Mouse (Mus musculus) forebrain, embryonic 10.5 days (tissue): ENCODE results near the gene Rpl18. TPM values are rescaled to one million over a fixed set of nuclear protein-coding genes. Genes with fewer than 3 reads are reported as not detected.

Experiments
- DNase-seq: peaks from one replicate; pipeline ENCODE4 v3.0.0-alpha.2; 2017; ENCODE audit warnings: low spot score; ENCODE audit errors: extremely low spot score
- H3K27ac ChIP-seq: fragments of 300-500 bp; sonication (generic); 2 replicates; pipeline ENCODE4 v1.5.1; 2016; ENCODE audit warnings: mild to moderate bottlenecking
- H3K27me3 ChIP-seq: fragments of 300-500 bp; sonication (generic); 2 replicates; pipeline ENCODE4 v1.6.1; 2016; ENCODE audit warnings: mild to moderate bottlenecking; ENCODE audit not compliant: poor library complexity, severe bottlenecking
- H3K36me3 ChIP-seq: fragments of 300-500 bp; sonication (generic); replicated peaks from 2 replicates; pipeline ENCODE4 v1.6.1; 2016; ENCODE audit warnings: mild to moderate bottlenecking, moderate library complexity
- H3K4me1 ChIP-seq: fragments of 300-500 bp; sonication (generic); 2 replicates; pipeline ENCODE4 v1.6.1; 2016
- H3K4me3 ChIP-seq: fragments of 300-500 bp; sonication (generic); 2 replicates; pipeline ENCODE4 v1.5.1; 2016; ENCODE audit warnings: mild to moderate bottlenecking, moderate library complexity
- H3K9me3 ChIP-seq: fragments of 300-500 bp; sonication (generic); 2 replicates; pipeline ENCODE4 v1.6.1; 2016; ENCODE audit warnings: mild to moderate bottlenecking, moderate library complexity
- WGBS: fragments of 180-500 bp; shearing (Covaris S2); methylation state at CpG from one replicate; pipeline ENCODE4 v1.1.7; 2016; 5-methylcytosine and 5-hydroxymethylcytosine counted together
- polyA plus RNA-seq: library from polyadenylated mRNA; unstranded; fragments of >200 nt; fragmentation: Nextera tagmentation; extraction: Ambion mirVana; gene quantifications from 2 replicates; pipeline ENCODE4 v1.2.1, GENCODE M21; 2016

Gene Rpl18
- polyA plus RNA-seq, 1 experiment from 2014 or later, result 1,186 TPM

DNA sequence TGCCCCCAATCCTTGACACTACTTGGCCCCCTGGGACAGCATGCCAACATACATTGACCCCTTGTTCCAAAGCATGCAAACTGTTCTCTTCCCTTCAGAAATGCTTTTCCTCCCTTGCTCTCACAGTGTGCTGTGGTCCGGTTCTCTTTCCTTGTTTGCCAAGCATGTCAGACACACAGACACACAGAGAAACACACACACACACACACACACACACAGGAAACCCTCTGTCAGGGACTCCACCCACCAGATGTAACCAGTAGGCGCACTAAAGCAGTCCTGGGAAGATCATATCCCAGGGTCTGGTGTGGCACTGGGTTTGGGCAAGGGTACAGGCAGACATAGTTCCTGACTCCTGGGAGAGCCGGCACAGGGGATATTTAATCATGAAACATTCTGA, 28.4 kb upstream of the Rpl18 start:
- peaks cover 7% of the 10 kb centered on the region; the same call in 1 of the 2 replicates for H3K27me3 ChIP-seq
- no peaks in the 10 kb centered on the region for H3K9me3 ChIP-seq
- H3K36me3 ChIP-seq, result no peaks in the 10 kb centered on the region
- DNase-seq, result no peak
- 0 out of 2 replicates have a peak overlapping the region, but pooled peaks have one; percentile 68 for H3K27ac ChIP-seq
- peaks cover 68% of the 10 kb centered on the region for H3K4me1 ChIP-seq
- no peak overlapping the region for H3K4me3 ChIP-seq
- 88% methylated on average over 3 of the region's 3 CpGs for WGBS

GRCm38 (mm10) chr7:45689099-45689498, 26.2 kb upstream of the Rpl18 start:
- H3K4me3 ChIP-seq, result no peak overlapping the region
- H3K27me3 ChIP-seq, result peaks cover 7% of the 10 kb centered on the region; the same call in 1 of the 2 replicates
- peaks cover 51% of the 10 kb centered on the region for H3K4me1 ChIP-seq
- 72% methylated on average over 6 of the region's 6 CpGs for WGBS
- H3K9me3 ChIP-seq, result no peaks in the 10 kb centered on the region
- no peak for DNase-seq
- no peaks in the 10 kb centered on the region for H3K36me3 ChIP-seq
- H3K27ac ChIP-seq, result no peak overlapping the region

GRCm38 (mm10) chr7:45689800-45690199, 25.5 kb upstream of the Rpl18 start:
- Histone ChIP-seq H3K27me3 (peaks cover 7% of the 10 kb centered on the region; the same call in 1 of the 2 replicates), H3K9me3 (no peaks in the 10 kb centered on the region), H3K27ac (no peak overlapping the region), H3K4me3 (no peak overlapping the region), H3K36me3 (no peaks in the 10 kb centered on the region), H3K4me1 (peaks cover 53% of the 10 kb centered on the region)
- DNase-seq, result no peak
- 82% methylated on average over 11 of the region's 11 CpGs for WGBS

DNA sequence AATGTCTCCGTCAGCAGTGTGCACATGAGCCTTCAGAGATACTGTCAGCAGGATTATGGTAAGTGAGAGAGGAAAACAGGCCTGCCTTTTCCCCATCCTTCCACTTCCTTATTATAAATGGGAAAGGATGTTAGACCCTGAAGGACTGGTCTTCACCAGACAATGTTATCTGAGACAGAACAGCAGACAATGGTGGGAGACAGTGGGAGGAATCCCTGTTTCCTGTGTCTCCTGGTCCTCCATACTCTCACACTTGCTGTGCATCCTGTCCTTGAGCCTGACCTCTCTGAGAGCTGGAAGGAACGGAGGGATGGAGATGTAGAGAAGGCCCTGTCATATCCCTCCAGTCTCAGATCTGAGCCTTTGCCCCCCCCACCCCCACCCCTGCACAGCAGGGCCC, 22.9 kb upstream of the Rpl18 start:
- no peak for DNase-seq
- H3K36me3 ChIP-seq, result no peaks in the 10 kb centered on the region
- H3K9me3 ChIP-seq, result no peaks in the 10 kb centered on the region
- WGBS, result 84% methylated on average over 2 of the region's 2 CpGs
- H3K4me3 ChIP-seq, result no peak overlapping the region
- H3K27me3 ChIP-seq, result no peaks in the 10 kb centered on the region
- no peak overlapping the region for H3K27ac ChIP-seq
- peaks cover 37% of the 10 kb centered on the region for H3K4me1 ChIP-seq

- Histone ChIP-seq H3K27me3 (peaks cover 13% of the 10 kb centered on the region), H3K9me3 (no peaks in the 10 kb centered on the region), H3K36me3 (no peaks in the 10 kb centered on the region), H3K4me3 (no peak within 1 kb of the TSS), H3K4me1 (peaks cover 33% of the 10 kb centered on the region), H3K27ac (peak within 1 kb of the TSS; percentile 48; the same call in 1 of the 2 replicates)
- 93% methylated on average over 50 of the region's 50 CpGs for WGBS
- DNase-seq, result no peak
These were observed 21.2 kb upstream of the Rpl18 start, which contains the start of gene Sec1 for GRCm38 (mm10) chr7:45693921-45694591. Gene Sec1 (minus strand): TSS chr7:45694402.

- no peaks in the 10 kb centered on the region for H3K9me3 ChIP-seq
- no peak overlapping the region for H3K4me3 ChIP-seq
- no peak for DNase-seq
- H3K27ac ChIP-seq, result peak overlapping the region; percentile 26; the same call in 1 of the 2 replicates
- WGBS, result 48% methylated on average over 6 of the region's 6 CpGs
- peaks cover 33% of the 10 kb centered on the region for H3K4me1 ChIP-seq
- peaks cover 24% of the 10 kb centered on the region for H3K27me3 ChIP-seq
- H3K36me3 ChIP-seq, result no peaks in the 10 kb centered on the region
These were observed 20.2 kb upstream of the Rpl18 start for GRCm38 (mm10) chr7:45695098-45695497.

- H3K9me3 ChIP-seq, result no peaks in the 10 kb centered on the region
- no peaks in the 10 kb centered on the region for H3K36me3 ChIP-seq
- H3K4me3 ChIP-seq, result no peak overlapping the region
- peaks cover 36% of the 10 kb centered on the region for H3K27me3 ChIP-seq
- peaks cover 44% of the 10 kb centered on the region for H3K4me1 ChIP-seq
- H3K27ac ChIP-seq, result no peak overlapping the region
- no peak for DNase-seq
- WGBS, result 82% methylated on average over 7 of the region's 7 CpGs
These were observed 17.4 kb upstream of the Rpl18 start for GRCm38 (mm10) chr7:45697894-45698293.

- peak within 1 kb of the TSS; percentile 58 for H3K4me3 ChIP-seq
- no peaks in the 10 kb centered on the region for H3K36me3 ChIP-seq
- H3K27ac ChIP-seq, result peak within 1 kb of the TSS; percentile 65; the same call in 1 of the 2 replicates
- no peaks in the 10 kb centered on the region for H3K9me3 ChIP-seq
- 1% methylated on average over 36 of the region's 36 CpGs for WGBS
- peaks cover 51% of the 10 kb centered on the region for H3K4me1 ChIP-seq
- H3K27me3 ChIP-seq, result peaks cover 36% of the 10 kb centered on the region
- no peak for DNase-seq
These were observed 15.6 kb upstream of the Rpl18 start, which contains the start of gene Car11 for GRCm38 (mm10) chr7:45699523-45700141. Gene Car11 (plus strand): TSS chr7:45699843.

- peak; percentile 68 for DNase-seq
- H3K4me1 ChIP-seq, result peaks cover 50% of the 10 kb centered on the region
- peak overlapping the region; percentile 58 for H3K4me3 ChIP-seq
- no peaks in the 10 kb centered on the region for H3K9me3 ChIP-seq
- H3K27ac ChIP-seq, result peak overlapping the region; percentile 65; the same call in 1 of the 2 replicates
- peaks cover 36% of the 10 kb centered on the region for H3K27me3 ChIP-seq
- no peaks in the 10 kb centered on the region for H3K36me3 ChIP-seq
- under 1% methylated on average over 19 of the region's 20 CpGs for WGBS
These were observed 14.8 kb upstream of the Rpl18 start for GRCm38 (mm10) chr7:45700301-45701015.

DNA sequence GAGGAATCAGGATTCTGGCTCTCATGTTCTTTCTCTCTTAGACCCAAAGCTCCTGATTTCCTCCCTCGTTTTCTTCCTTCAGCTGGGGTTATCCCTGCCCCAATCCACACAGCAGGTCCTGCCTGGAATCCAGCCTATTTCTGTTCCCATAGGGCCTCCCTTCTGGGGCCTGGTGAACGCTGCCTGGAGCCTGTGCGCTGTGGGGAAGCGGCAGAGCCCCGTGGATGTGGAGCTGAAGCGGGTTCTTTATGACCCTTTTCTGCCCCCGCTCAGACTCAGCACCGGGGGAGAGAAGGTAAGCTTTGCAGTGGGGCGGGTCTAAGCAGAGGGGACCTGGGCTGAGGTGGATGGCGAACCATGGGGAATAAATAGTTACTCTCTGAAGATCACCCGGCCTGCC, 14.2 kb upstream of the Rpl18 start:
- no peaks in the 10 kb centered on the region for H3K36me3 ChIP-seq
- H3K4me1 ChIP-seq, result peaks cover 55% of the 10 kb centered on the region
- no peaks in the 10 kb centered on the region for H3K9me3 ChIP-seq
- no peak for DNase-seq
- peak overlapping the region; percentile 58 for H3K4me3 ChIP-seq
- peaks cover 36% of the 10 kb centered on the region for H3K27me3 ChIP-seq
- peak overlapping the region; percentile 36; the same call in 1 of the 2 replicates for H3K27ac ChIP-seq
- WGBS, result 27% methylated on average over 11 of the region's 11 CpGs

- Histone ChIP-seq H3K4me1 (peaks cover 60% of the 10 kb centered on the region), H3K27me3 (peaks cover 36% of the 10 kb centered on the region), H3K9me3 (no peaks in the 10 kb centered on the region), H3K4me3 (0 out of 2 replicates have a peak overlapping the region, but pooled peaks have one; percentile 58), H3K36me3 (no peaks in the 10 kb centered on the region), H3K27ac (no peak overlapping the region)
- WGBS, result 81% methylated on average over 11 of the region's 11 CpGs
- no peak for DNase-seq
These were observed 13.7 kb upstream of the Rpl18 start for GRCm38 (mm10) chr7:45701607-45702006.

- WGBS, result 93% methylated on average over 11 of the region's 11 CpGs
- no peaks in the 10 kb centered on the region for H3K9me3 ChIP-seq
- H3K27ac ChIP-seq, result no peak overlapping the region
- H3K4me3 ChIP-seq, result no peak overlapping the region
- DNase-seq, result no peak
- H3K36me3 ChIP-seq, result no peaks in the 10 kb centered on the region
- H3K27me3 ChIP-seq, result peaks cover 36% of the 10 kb centered on the region
- peaks cover 67% of the 10 kb centered on the region for H3K4me1 ChIP-seq
These were observed 12.9 kb upstream of the Rpl18 start for GRCm38 (mm10) chr7:45702316-45702715.
